Mouse (Mus musculus) mouse trophoblast stem cell (cell line): ENCODE data around the gene Rnpep.

ENCODE experiments used
- in situ Hi-C, 2 experiments: fragments of 300-500 bp; cut with MseI, MboI; formaldehyde crosslinking; loops; 2 replicates in 1 of 2; 3 replicates in 1 of 2; pipeline ENCODE4 v1.15.1; 2025

Rnpep gene

GRCm38 (mm10) chr1:135283826-135284291, at the start of gene Rnpep:
Gene Rnpep, minus strand, starts transcription at chr1:135284084.
- in situ Hi-C loops: no loop called here

- in situ Hi-C loops: no loop called here
These were observed 46.7 kb upstream of the Rnpep start for GRCm38 (mm10) chr1:135330578-135330977.

- in situ Hi-C loops: no loop called here
These were observed 44.5 kb upstream of the Rnpep start for GRCm38 (mm10) chr1:135328368-135328767.

GRCm38 (mm10) chr1:135325934-135326333, 42.0 kb upstream of the Rnpep start:
- in situ Hi-C loops: no loop called here

- in situ Hi-C loops: no loop called here
These were observed 40.7 kb upstream of the Rnpep start, which contains the start of gene Lmod1 for GRCm38 (mm10) chr1:135324571-135324970. Gene Lmod1, plus strand, starts transcription at chr1:135324807.

- in situ Hi-C loops: no loop called here
These were observed 39.5 kb upstream of the Rnpep start for GRCm38 (mm10) chr1:135323367-135323901.

- in situ Hi-C loops: no loop called here
These were observed 29.6 kb upstream of the Rnpep start, which contains the start of gene Timm17a for GRCm38 (mm10) chr1:135313284-135314031. Gene Timm17a, minus strand, starts transcription at chr1:135313778.

- in situ Hi-C loops: no loop called here
These were observed 28.3 kb upstream of the Rnpep start for GRCm38 (mm10) chr1:135312201-135312600.

- in situ Hi-C loops: no loop called here
These were observed 27.5 kb upstream of the Rnpep start for GRCm38 (mm10) chr1:135311356-135311755.

GRCm38 (mm10) chr1:135290908-135291307, 7.0 kb upstream of the Rnpep start:
- in situ Hi-C loops: no loop called here

GRCm38 (mm10) chr1:135286311-135286710, 2.4 kb upstream of the Rnpep start:
- in situ Hi-C loops: no loop called here

- in situ Hi-C loops: no loop called here
These were observed 528 bp downstream of the Rnpep start for GRCm38 (mm10) chr1:135283287-135283825.

- in situ Hi-C loops: no loop called here
These were observed 1.2 kb downstream of the Rnpep start for GRCm38 (mm10) chr1:135282536-135283286.

- in situ Hi-C loops: no loop called here
These were observed 2.0 kb downstream of the Rnpep start for GRCm38 (mm10) chr1:135281841-135282240.

GRCm38 (mm10) chr1:135280646-135281045, 3.2 kb downstream of the Rnpep start:
- in situ Hi-C loops: no loop called here

GRCm38 (mm10) chr1:135271371-135271770, 12.5 kb downstream of the Rnpep start:
- in situ Hi-C loops: no loop called here

GRCm38 (mm10) chr1:135267663-135268446, 16.0 kb downstream of the Rnpep start:
- in situ Hi-C loops: loop anchor here in 1 of 2 experiments (10.0 kb wide), 1 partner anchor 97 kb away; no protein-coding TSS in a partner anchor

GRCm38 (mm10) chr1:135265834-135266233, 18.1 kb downstream of the Rnpep start:
- in situ Hi-C loops: loop anchor here in 1 of 2 experiments (10.0 kb wide), 1 partner anchor 99 kb away; no protein-coding TSS in a partner anchor

- in situ Hi-C loops: loop anchor here in 1 of 2 experiments (10.0 kb wide), 1 partner anchor 101 kb away; no protein-coding TSS in a partner anchor
These were observed 20.6 kb downstream of the Rnpep start for GRCm38 (mm10) chr1:135263316-135263715.

- in situ Hi-C loops: loop anchor here in 1 of 2 experiments (10.0 kb wide), 1 partner anchor 102 kb away; no protein-coding TSS in a partner anchor
These were observed 21.6 kb downstream of the Rnpep start for GRCm38 (mm10) chr1:135262329-135262728.

- in situ Hi-C loops: loop anchor here in 1 of 2 experiments (10.0 kb wide), 1 partner anchor 104 kb away; no protein-coding TSS in a partner anchor
These were observed 23.0 kb downstream of the Rnpep start for GRCm38 (mm10) chr1:135260931-135261330.
